Mouse (Mus musculus) brain, embryonic 18.5 days (tissue): Measurements from ENCODE around the gene Inpp4b.

Experiments
- DNase-seq: peaks from one replicate; pipeline ENCODE4 v3.0.0-alpha.2; 2012; ENCODE audit warnings: low read depth, low spot score

Gene Inpp4b

DNA sequence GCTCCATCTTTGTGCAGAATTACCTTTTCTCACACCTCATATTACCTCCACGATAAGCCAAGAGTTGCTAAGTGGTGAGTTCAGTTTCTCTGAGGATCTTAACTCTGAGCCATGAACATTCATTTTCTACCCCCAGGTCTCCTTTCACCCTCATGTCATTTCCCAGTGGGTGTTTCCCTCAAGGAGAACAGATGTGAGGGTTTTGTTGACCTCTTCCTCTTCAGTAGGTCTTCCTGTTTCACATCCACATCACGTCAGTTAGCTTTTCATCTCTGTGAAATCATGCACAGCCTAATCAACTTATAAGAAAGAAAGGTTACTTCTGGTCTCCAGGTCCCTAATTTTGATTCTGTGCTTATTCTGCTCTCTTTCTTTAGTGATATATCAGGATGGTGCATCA, 124.4 kb downstream of the Inpp4b start:
- no peak for DNase-seq

- no peak for DNase-seq
These were observed 136.3 kb downstream of the Inpp4b start for GRCm38 (mm10) chr8:81478674-81479073.

GRCm38 (mm10) chr8:81483834-81484233, 141.5 kb downstream of the Inpp4b start:
- no peak for DNase-seq

GRCm38 (mm10) chr8:81485626-81486025, 143.3 kb downstream of the Inpp4b start:
- no peak for DNase-seq

DNA sequence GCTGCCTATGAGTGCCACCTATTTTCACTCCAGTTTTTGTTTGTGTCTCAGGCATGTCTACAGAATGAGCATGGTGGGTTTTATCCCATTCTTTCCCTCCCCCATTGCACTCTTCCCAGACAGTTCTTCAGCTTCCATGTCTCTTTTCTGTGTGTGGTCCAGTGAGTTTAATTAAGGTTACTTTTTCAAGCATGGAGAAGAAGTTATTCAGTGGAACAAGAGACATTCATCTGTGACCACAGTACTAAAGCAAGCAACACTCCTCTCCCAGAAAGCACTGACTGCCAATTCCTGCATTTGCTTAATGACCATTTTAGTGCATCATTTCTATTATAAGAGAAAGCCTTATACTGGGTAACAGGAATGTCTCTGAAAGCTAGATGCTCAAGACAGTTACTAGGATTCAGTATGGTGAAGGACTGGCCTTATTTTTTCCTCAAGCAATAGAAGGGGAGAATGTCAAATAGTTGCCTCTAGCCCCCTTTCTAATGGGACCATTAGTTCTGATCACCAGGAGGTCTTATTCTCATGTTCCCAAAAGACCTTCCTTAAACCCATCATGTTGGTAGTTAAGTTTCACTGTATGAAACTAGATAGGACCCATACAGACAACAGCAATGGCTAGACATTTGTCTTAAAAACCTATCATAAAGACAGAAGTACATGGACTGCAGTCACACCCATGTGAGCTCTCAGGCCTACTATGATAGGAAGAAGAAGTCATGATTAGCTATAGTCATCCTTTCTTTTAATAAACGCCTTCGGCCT, 147.7 kb downstream of the Inpp4b start:
- no peak for DNase-seq

- DNase-seq: no peak
These were observed 148.8 kb downstream of the Inpp4b start for GRCm38 (mm10) chr8:81491097-81491705.

DNA sequence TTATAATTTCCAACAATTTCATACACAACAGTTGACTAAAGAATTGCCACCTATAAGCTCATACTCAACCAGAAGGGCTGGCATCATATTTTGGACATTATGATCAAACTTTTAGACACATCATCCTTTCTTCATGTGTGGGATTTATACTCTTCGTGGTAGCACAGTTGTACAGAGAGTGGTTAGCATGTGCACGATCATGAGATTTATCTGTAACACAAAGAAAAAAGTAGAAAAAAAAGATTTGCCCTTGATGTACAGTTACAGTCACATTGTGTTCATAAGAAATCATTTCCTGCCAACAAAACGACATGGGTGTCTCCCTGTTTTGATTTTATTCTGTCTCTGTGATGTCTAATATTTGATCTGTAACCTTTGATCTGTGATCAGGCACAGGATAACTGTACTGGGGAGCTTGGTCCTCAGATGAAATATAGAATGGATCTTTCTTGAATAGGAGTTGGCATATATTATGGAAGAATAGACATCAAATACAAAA, 149.4 kb downstream of the Inpp4b start:
- no peak for DNase-seq

GRCm38 (mm10) chr8:81494823-81495222, 152.5 kb downstream of the Inpp4b start:
- no peak for DNase-seq

DNA sequence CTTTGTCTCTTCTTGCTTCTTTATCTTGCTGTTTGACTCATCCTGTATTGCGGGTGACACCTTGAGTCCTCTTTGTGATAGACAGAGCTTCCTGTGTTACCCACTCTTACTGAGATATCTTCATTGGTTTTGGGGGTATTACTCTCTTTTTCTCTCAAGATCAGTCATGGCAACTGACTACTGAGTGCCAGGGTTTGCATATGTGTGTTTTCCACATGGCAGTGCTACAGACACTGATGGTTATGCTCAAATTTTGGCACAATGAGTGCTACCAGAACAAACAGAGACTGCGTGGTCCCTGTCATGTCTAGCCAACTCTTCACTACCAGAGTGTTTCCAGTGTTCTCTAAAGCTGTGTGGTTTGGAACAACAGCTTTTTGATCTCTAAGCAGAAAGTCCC, 155.3 kb downstream of the Inpp4b start:
- DNase-seq: no peak

DNA sequence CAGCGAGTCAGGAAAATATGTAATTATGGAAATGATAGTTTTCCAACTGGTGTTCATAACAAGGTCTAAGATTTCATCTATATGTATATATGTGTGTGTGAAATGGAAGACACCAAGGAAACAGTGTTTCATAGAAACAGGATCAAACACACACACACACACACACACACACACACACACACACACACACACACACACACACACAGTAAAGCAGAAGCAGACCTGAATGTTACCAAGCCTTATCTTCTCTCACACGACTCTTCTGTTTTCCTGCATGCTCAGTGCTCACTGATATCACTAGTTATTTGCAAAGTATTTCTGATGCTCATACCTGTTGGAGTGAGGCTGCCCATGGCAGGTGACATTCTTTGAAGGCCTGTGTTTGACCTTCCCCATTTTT, 159.9 kb downstream of the Inpp4b start:
- DNase-seq: no peak

- DNase-seq: no peak
These were observed 160.6 kb downstream of the Inpp4b start for GRCm38 (mm10) chr8:81502982-81503381.

DNA sequence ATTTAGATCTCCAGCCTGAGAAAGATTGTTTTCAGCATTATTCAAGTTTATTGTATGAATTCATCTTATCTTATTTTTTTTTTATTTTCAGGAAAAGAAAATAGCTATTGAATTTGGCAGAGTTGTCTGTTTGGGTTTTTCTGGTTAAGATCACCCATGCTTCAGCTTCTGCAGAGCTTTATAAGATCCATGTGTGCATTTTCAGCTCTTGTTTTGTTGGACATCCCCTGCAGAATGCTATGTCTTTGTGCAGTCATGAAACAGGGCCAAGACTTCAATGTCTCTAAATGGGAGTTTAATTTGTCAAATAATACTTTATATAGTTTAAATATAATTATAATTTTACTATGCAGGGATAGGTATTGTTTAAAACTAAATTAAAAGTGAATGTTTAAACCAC, 170.5 kb downstream of the Inpp4b start:
- DNase-seq: no peak

GRCm38 (mm10) chr8:81514425-81514824, 172.1 kb downstream of the Inpp4b start:
- no peak for DNase-seq

DNA sequence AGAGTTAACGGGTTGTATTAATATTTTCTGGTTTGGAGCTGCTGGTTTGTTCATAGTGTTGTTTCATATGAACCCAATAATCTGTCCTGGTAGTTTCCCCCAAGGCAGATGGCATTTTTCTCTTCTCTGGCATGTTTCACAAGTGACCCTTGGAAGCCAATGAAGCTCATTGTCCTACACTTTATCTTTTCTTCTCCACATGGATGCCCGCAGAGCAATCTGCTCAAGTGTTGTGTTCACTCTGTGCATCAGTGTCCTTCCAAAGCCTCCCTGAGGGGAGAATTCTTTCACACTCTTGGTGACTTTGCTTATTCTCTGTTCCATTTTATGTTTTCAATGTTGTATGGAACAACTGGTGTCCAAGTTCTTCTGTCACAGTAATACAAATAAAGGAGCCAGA, 179.7 kb downstream of the Inpp4b start:
- no peak for DNase-seq

DNA sequence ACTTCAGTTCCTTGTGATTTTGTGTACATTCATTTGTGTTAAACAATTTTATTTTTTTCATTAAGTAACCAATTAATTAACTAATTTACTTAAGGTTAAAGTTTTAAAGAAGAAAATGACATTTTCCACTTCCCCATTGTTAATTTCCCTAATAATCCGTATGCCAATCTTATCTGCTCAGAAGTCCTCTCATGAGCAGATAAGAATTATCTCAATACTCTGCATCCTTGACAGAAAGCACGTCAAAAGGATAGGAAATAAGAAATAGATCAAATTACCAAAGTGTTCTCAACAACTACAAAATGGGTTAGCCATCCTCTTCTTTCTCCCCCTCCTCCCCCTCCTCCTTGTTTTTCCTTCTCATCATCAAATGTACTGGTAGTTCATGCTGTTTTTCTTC, 182.2 kb downstream of the Inpp4b start:
- no peak for DNase-seq

- no peak for DNase-seq
These were observed 185.3 kb downstream of the Inpp4b start for GRCm38 (mm10) chr8:81527661-81528060.

- DNase-seq: no peak
These were observed 196.0 kb downstream of the Inpp4b start for GRCm38 (mm10) chr8:81538310-81538709.

DNA sequence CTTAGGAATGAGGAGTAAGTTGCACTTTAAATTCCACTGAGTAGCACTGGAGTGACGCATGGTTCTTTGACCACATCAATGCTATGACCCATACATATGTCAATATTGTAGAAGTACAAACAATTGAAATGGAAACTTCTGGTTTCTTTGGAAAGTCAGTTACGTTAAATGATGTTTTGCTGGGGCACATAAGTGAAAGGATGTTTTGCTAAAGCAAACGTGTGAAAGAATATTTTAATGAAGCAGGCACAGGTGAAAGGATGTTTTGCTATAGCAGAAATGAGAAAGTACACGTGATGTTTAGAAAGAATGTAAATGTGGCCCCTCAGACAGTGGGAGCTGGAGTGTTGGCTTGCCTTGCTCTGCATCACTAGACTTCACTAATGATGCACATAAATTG, 216.2 kb downstream of the Inpp4b start:
- DNase-seq: no peak

- DNase-seq: no peak
These were observed 220.0 kb downstream of the Inpp4b start for GRCm38 (mm10) chr8:81562405-81562804.

DNA sequence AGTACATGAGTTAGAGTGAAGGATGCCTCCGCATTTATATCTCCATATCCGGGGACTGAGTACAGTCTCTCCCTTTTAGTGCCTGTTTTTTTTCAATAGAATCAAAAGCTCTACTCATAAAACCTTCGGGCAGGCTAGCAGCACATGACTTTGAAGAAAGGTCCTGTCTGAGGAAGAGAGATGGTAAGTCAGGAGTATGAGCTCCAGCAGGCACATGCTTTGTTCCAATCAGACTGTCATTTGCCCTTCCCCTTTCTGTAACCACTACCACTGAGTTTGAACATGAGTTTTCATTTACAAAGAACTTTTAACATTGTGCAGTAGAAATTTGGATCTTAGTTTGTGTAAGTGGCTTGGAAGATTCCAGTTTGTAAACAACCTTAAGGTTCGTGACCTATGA, 223.1 kb downstream of the Inpp4b start:
- DNase-seq: no peak

DNA sequence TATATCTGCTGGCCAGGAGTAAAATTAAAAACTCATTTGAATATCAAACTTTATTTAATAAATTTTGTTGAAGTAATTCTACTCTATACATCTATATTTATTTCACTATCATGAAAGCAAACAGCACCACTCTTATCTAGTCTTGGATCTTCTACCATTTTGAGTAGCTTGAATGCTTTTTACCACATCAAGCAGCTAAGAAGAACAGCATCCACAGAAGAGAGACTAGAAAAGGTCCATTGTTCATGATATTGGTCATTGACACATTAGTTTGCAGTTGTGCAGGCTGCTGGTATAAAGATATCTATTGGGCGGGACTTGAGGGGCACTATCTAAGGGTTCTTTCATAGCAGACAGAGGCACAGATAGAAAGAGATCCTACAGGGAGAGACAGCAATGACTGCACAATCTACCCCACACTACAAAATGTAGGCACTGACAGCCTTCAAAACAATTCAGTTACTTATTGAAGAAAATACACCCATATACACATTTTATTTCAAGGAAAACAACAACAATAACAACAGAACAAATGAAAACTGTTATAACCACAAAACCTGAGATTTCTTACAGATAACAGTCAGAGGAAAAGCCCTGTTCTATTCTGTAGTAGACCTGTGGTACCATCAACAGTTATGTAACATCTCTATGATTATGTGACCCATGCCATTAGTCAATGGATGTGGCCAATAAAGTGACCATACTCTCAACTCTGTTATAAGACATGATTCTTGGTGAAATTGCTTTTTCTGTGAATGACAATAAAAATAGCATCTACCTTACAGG, 230.2 kb downstream of the Inpp4b start:
- DNase-seq: no peak

DNA sequence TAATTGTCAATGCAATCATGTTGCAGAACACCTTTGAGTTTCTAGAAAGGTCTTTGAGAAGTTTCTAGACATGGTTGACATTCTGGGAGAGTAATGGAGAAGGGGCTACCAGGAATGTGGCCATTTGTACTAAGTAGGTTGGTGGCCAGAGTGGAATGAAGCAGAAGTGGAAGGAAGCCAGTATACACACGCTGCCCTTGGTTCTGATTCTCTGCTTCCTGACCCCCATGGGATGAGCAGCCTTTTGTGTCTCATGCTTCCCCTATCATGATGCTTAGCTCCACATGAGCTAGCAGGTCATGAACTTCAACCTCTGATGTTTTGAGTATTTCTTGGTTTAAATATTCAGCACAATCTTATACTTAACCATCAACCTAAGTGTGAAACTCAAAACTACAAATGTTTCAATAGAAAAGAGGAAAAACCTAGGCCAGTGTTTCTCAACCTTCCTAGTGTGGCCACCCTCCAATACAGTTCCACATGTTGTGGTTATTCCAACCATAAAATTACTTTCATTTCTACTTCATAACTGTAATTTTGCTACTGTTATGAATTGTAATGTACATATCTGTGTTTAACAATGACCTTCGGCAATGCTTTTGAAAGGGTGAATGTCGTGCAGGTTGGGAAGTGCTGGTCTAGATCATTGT, 233.0 kb downstream of the Inpp4b start:
- no peak for DNase-seq
